Mouse (Mus musculus): Measurements from ENCODE around the gene Cpsf4l. TPM values are rescaled to one million over a fixed set of nuclear protein-coding genes. Genes with fewer than 3 reads are reported as not detected.

Gene Cpsf4l
- polyA plus RNA-seq, 1 experiment from 2014 or later = 0.57 TPM

GRCm38 (mm10) chr11:113711061-113711460 is 1.2 kb upstream of the Cpsf4l start:
- WGBS = 42% methylated on average over 1 of the region's 1 CpGs
- Histone ChIP-seq H3K27ac (ENCODE audit: low read depth, low read length) (peak overlapping the region; percentile 67), H3K27me3 (ENCODE audit: control insufficient read depth, insufficient read depth, low read length) (peaks cover 2% of the 10 kb centered on the region), H3K4me3 (ENCODE audit: low read depth, low read length) (no peak overlapping the region), H3K4me1 (ENCODE audit: control insufficient read depth, insufficient read depth, low read length) (peaks cover 19% of the 10 kb centered on the region), H3K36me3 (ENCODE audit: control insufficient read depth, insufficient read depth, low read length) (no peaks in the 10 kb centered on the region), H3K4me2 (no peak overlapping the region), H3K9me3 (ENCODE audit: control insufficient read depth, low read length) (no peaks in the 10 kb centered on the region), H3K9ac (ENCODE audit: low read length) (peak overlapping the region; percentile 39; the same call in 1 of the 2 replicates)
- DNase-seq (ENCODE audit: low spot score, missing footprints) = no peak
- ATAC-seq (ENCODE audit: low FRiP score) = 0 out of 2 replicates have a peak, but pooled peaks have one; percentile 8

- Histone ChIP-seq H3K9ac (ENCODE audit: low read length) (peak overlapping the region; percentile 39), H3K36me3 (ENCODE audit: control insufficient read depth, insufficient read depth, low read length) (no peaks in the 10 kb centered on the region), H3K9me3 (ENCODE audit: control insufficient read depth, low read length) (no peaks in the 10 kb centered on the region), H3K4me3 (ENCODE audit: low read depth, low read length) (no peak overlapping the region), H3K4me1 (ENCODE audit: control insufficient read depth, insufficient read depth, low read length) (peaks cover 19% of the 10 kb centered on the region), H3K4me2 (peak overlapping the region; percentile 25; the same call in 1 of the 2 replicates), H3K27ac (ENCODE audit: low read depth, low read length) (peak overlapping the region; percentile 67), H3K27me3 (ENCODE audit: control insufficient read depth, insufficient read depth, low read length) (peaks cover 2% of the 10 kb centered on the region)
- peak; percentile 96 for DNase-seq (ENCODE audit: low spot score, missing footprints)
- ATAC-seq (ENCODE audit: low FRiP score) = peak; percentile 66
- WGBS = 1% methylated on average over 10 of the region's 10 CpGs
These were observed 500 bp upstream of the Cpsf4l start for GRCm38 (mm10) chr11:113710257-113710777.

- H3K9ac ChIP-seq (ENCODE audit: low read length) = no peak overlapping the region
- DNase-seq (ENCODE audit: low spot score, missing footprints) = peak; percentile 87
- peak; percentile 8; the same call in 1 of the 2 replicates for ATAC-seq (ENCODE audit: low FRiP score)
- WGBS = 11% methylated on average over 15 of the region's 15 CpGs
- no peak overlapping the region for H3K4me3 ChIP-seq (ENCODE audit: low read depth, low read length)
- H3K27me3 ChIP-seq (ENCODE audit: control insufficient read depth, insufficient read depth, low read length) = peaks cover 2% of the 10 kb centered on the region
- H3K4me1 ChIP-seq (ENCODE audit: control insufficient read depth, insufficient read depth, low read length) = peaks cover 19% of the 10 kb centered on the region
- no peak overlapping the region for H3K4me2 ChIP-seq
- no peaks in the 10 kb centered on the region for H3K9me3 ChIP-seq (ENCODE audit: control insufficient read depth, low read length)
- H3K36me3 ChIP-seq (ENCODE audit: control insufficient read depth, insufficient read depth, low read length) = no peaks in the 10 kb centered on the region
- H3K27ac ChIP-seq (ENCODE audit: low read depth, low read length) = no peak overlapping the region
These were observed 545 bp downstream of the Cpsf4l start for GRCm38 (mm10) chr11:113709272-113709671.

GRCm38 (mm10) chr11:113708629-113709213 is 1.1 kb downstream of the Cpsf4l start:
- Histone ChIP-seq H3K27ac (ENCODE audit: low read depth, low read length) (no peak overlapping the region), H3K9ac (ENCODE audit: low read length) (no peak overlapping the region), H3K9me3 (ENCODE audit: control insufficient read depth, low read length) (no peaks in the 10 kb centered on the region), H3K4me1 (ENCODE audit: control insufficient read depth, insufficient read depth, low read length) (peaks cover 19% of the 10 kb centered on the region), H3K4me2 (no peak overlapping the region), H3K4me3 (ENCODE audit: low read depth, low read length) (no peak overlapping the region), H3K36me3 (ENCODE audit: control insufficient read depth, insufficient read depth, low read length) (no peaks in the 10 kb centered on the region), H3K27me3 (ENCODE audit: control insufficient read depth, insufficient read depth, low read length) (peaks cover 2% of the 10 kb centered on the region)
- ATAC-seq (ENCODE audit: low FRiP score) (no peak), DNase-seq (ENCODE audit: low spot score, missing footprints) (no peak)
- WGBS = 44% methylated on average over 19 of the region's 19 CpGs

- Histone ChIP-seq H3K4me1 (ENCODE audit: control insufficient read depth, insufficient read depth, low read length) (peaks cover 19% of the 10 kb centered on the region), H3K27me3 (ENCODE audit: control insufficient read depth, insufficient read depth, low read length) (peaks cover 2% of the 10 kb centered on the region), H3K36me3 (ENCODE audit: control insufficient read depth, insufficient read depth, low read length) (no peaks in the 10 kb centered on the region), H3K27ac (ENCODE audit: low read depth, low read length) (no peak overlapping the region), H3K4me2 (no peak overlapping the region), H3K4me3 (ENCODE audit: low read depth, low read length) (no peak overlapping the region), H3K9ac (ENCODE audit: low read length) (no peak overlapping the region), H3K9me3 (ENCODE audit: control insufficient read depth, low read length) (no peaks in the 10 kb centered on the region)
- DNase-seq (ENCODE audit: low spot score, missing footprints) = no peak
- WGBS = 92% methylated on average over 15 of the region's 15 CpGs
- no peak for ATAC-seq (ENCODE audit: low FRiP score)
These were observed 3.7 kb downstream of the Cpsf4l start for GRCm38 (mm10) chr11:113705966-113706652.

GRCm38 (mm10) chr11:113703758-113704157 is 6.1 kb downstream of the Cpsf4l start:
- H3K4me1 ChIP-seq (ENCODE audit: control insufficient read depth, insufficient read depth, low read length) = no peaks in the 10 kb centered on the region
- no peak overlapping the region for H3K27ac ChIP-seq (ENCODE audit: low read depth, low read length)
- peaks cover 2% of the 10 kb centered on the region; the same call in 1 of the 2 replicates for H3K27me3 ChIP-seq (ENCODE audit: control insufficient read depth, insufficient read depth, low read length)
- DNase-seq (ENCODE audit: low spot score, missing footprints) (peak; percentile 98), ATAC-seq (ENCODE audit: low FRiP score) (peak; percentile 73; the same call in 1 of the 2 replicates)
- H3K36me3 ChIP-seq (ENCODE audit: control insufficient read depth, insufficient read depth, low read length) = peaks cover 3% of the 10 kb centered on the region; the same call in 1 of the 2 replicates
- WGBS = 52% methylated on average over 5 of the region's 5 CpGs
- H3K4me2 ChIP-seq = no peak overlapping the region
- H3K9ac ChIP-seq (ENCODE audit: low read length) = no peak overlapping the region
- H3K9me3 ChIP-seq (ENCODE audit: control insufficient read depth, low read length) = no peaks in the 10 kb centered on the region
- no peak overlapping the region for H3K4me3 ChIP-seq (ENCODE audit: low read depth, low read length)

- no peak overlapping the region for H3K4me2 ChIP-seq
- no peaks in the 10 kb centered on the region for H3K9me3 ChIP-seq (ENCODE audit: control insufficient read depth, low read length)
- no peak overlapping the region for H3K9ac ChIP-seq (ENCODE audit: low read length)
- H3K4me1 ChIP-seq (ENCODE audit: control insufficient read depth, insufficient read depth, low read length) = peaks cover 6% of the 10 kb centered on the region
- 92% methylated on average over 7 of the region's 7 CpGs for WGBS
- DNase-seq (ENCODE audit: low spot score, missing footprints) (no peak), ATAC-seq (ENCODE audit: low FRiP score) (no peak)
- peaks cover 11% of the 10 kb centered on the region; the same call in 1 of the 2 replicates for H3K36me3 ChIP-seq (ENCODE audit: control insufficient read depth, insufficient read depth, low read length)
- H3K27me3 ChIP-seq (ENCODE audit: control insufficient read depth, insufficient read depth, low read length) = no peaks in the 10 kb centered on the region
- H3K27ac ChIP-seq (ENCODE audit: low read depth, low read length) = no peak overlapping the region
- H3K4me3 ChIP-seq (ENCODE audit: low read depth, low read length) = no peak overlapping the region
These were observed 10.2 kb downstream of the Cpsf4l start for GRCm38 (mm10) chr11:113699643-113700042.

GRCm38 (mm10) chr11:113698013-113698545 is 11.7 kb downstream of the Cpsf4l start:
- Histone ChIP-seq H3K9me3 (ENCODE audit: control insufficient read depth, low read length) (no peaks in the 10 kb centered on the region), H3K4me2 (no peak overlapping the region), H3K36me3 (ENCODE audit: control insufficient read depth, insufficient read depth, low read length) (peaks cover 11% of the 10 kb centered on the region; the same call in 1 of the 2 replicates), H3K9ac (ENCODE audit: low read length) (no peak overlapping the region), H3K4me1 (ENCODE audit: control insufficient read depth, insufficient read depth, low read length) (peaks cover 6% of the 10 kb centered on the region), H3K4me3 (ENCODE audit: low read depth, low read length) (no peak overlapping the region), H3K27ac (ENCODE audit: low read depth, low read length) (no peak overlapping the region), H3K27me3 (ENCODE audit: control insufficient read depth, insufficient read depth, low read length) (no peaks in the 10 kb centered on the region)
- WGBS = 68% methylated on average over 12 of the region's 12 CpGs
- no peak for ATAC-seq (ENCODE audit: low FRiP score)
- DNase-seq (ENCODE audit: low spot score, missing footprints) = no peak

- no peak for ATAC-seq (ENCODE audit: low FRiP score)
- Histone ChIP-seq H3K9me3 (ENCODE audit: control insufficient read depth, low read length) (no peaks in the 10 kb centered on the region), H3K36me3 (ENCODE audit: control insufficient read depth, insufficient read depth, low read length) (peaks cover 11% of the 10 kb centered on the region; the same call in 1 of the 2 replicates), H3K27ac (ENCODE audit: low read depth, low read length) (no peak overlapping the region), H3K4me2 (no peak overlapping the region), H3K27me3 (ENCODE audit: control insufficient read depth, insufficient read depth, low read length) (no peaks in the 10 kb centered on the region), H3K9ac (ENCODE audit: low read length) (no peak overlapping the region), H3K4me3 (ENCODE audit: low read depth, low read length) (no peak overlapping the region), H3K4me1 (ENCODE audit: control insufficient read depth, insufficient read depth, low read length) (peaks cover 6% of the 10 kb centered on the region)
- DNase-seq (ENCODE audit: low spot score, missing footprints) = no peak
- 28% methylated on average over 5 of the region's 5 CpGs for WGBS
These were observed 12.2 kb downstream of the Cpsf4l start for GRCm38 (mm10) chr11:113697571-113697970.

All from midbrain, embryonic 11.5 days (tissue).